Mouse (Mus musculus) hindbrain, embryonic 16.5 days (tissue): ENCODE results near the gene Arhgap27. TPM values are rescaled to one million over a fixed set of nuclear protein-coding genes. Genes with fewer than 3 reads are reported as not detected.

Experiments
- ATAC-seq: fragments of 200-750 bp; cut with Nextera tagmentation; 2 replicates; pipeline ENCODE4 v1.8.0; 2017; ENCODE audit warnings: moderate TSS enrichment, moderate library complexity
- H3K27ac ChIP-seq: fragments of 300-500 bp; sonication (generic); 2 replicates; pipeline ENCODE4 v1.5.1; 2014; ENCODE audit warnings: low read depth, mild to moderate bottlenecking, control low read depth, low read length, moderate library complexity
- H3K27me3 ChIP-seq: fragments of 300-500 bp; sonication (generic); replicated peaks from 2 replicates; pipeline ENCODE4 v1.6.1; 2014; ENCODE audit warnings: low read length; ENCODE audit not compliant: control insufficient read depth, insufficient read depth
- H3K36me3 ChIP-seq: fragments of 300-500 bp; sonication (generic); 2 replicates; pipeline ENCODE4 v1.6.1; 2014; ENCODE audit warnings: mild to moderate bottlenecking, low read length, moderate library complexity, mixed read lengths; ENCODE audit not compliant: control insufficient read depth, insufficient read depth
- H3K4me1 ChIP-seq: fragments of 300-500 bp; sonication (generic); 2 replicates; pipeline ENCODE4 v1.6.1; 2014; ENCODE audit warnings: low read depth, low read length; ENCODE audit not compliant: control insufficient read depth, insufficient read depth
- H3K4me2 ChIP-seq: fragments of 300-500 bp; sonication (generic); 2 replicates; pipeline ENCODE4 v1.6.1; 2014; ENCODE audit warnings: mild to moderate bottlenecking, low read length, control low read depth, moderate library complexity
- H3K4me3 ChIP-seq: fragments of 300-500 bp; sonication (generic); 2 replicates; pipeline ENCODE4 v1.5.1; 2014; ENCODE audit warnings: mild to moderate bottlenecking, low read length, control low read depth, moderate library complexity
- H3K9ac ChIP-seq: fragments of 300-500 bp; sonication (generic); 2 replicates; pipeline ENCODE4 v1.6.1; 2014; ENCODE audit warnings: low read depth, mild to moderate bottlenecking, control low read depth, low read length, moderate library complexity
- H3K9me3 ChIP-seq: fragments of 300-500 bp; sonication (generic); 2 replicates; pipeline ENCODE4 v1.6.1; 2014; ENCODE audit warnings: mild to moderate bottlenecking, low read length, moderate library complexity; ENCODE audit not compliant: control insufficient read depth
- WGBS: fragments of 180-500 bp; shearing (Covaris S2); extraction: QIAGEN DNeasy Blood & Tissue Kit; methylation state at CpG from one replicate; pipeline ENCODE4 v1.1.7; 2014; 5-methylcytosine and 5-hydroxymethylcytosine counted together
- polyA plus RNA-seq: library from polyadenylated mRNA; unstranded; fragments of >200 nt; fragmentation: Nextera tagmentation; extraction: Ambion mirVana; gene quantifications from 2 replicates; pipeline ENCODE4 v1.2.1, GENCODE M21; 2015

Gene Arhgap27
- polyA plus RNA-seq, 1 experiment from 2014 or later = 4.8 TPM

DNA sequence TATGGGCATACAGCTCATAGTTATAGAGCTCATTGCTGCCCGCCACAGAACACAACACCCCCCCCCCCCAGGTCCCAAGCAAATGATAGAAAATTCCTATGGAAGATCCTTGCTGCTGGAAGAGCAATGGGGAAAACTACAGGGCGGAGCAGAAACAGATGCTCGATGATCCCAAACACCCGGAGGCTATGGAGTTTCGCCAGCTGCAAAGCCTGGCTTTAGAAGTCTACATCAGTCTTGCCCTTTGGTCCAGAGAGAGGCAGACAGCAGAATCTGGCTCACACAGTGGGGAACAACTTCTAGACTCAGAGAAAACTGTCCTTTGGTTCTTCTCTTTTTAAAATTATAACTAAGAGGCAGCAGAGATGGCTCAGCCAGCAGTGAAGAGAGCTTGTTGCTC lies 27.9 kb downstream of the Arhgap27 start:
- no peak for ATAC-seq
- Histone ChIP-seq H3K9ac (no peak overlapping the region), H3K9me3 (no peaks in the 10 kb centered on the region), H3K4me1 (peaks cover 15% of the 10 kb centered on the region), H3K4me3 (no peak overlapping the region), H3K27me3 (no peaks in the 10 kb centered on the region; the same call in none of the 2 replicates), H3K36me3 (no peaks in the 10 kb centered on the region), H3K27ac (no peak overlapping the region), H3K4me2 (no peak overlapping the region)
- WGBS = 84% methylated on average over 5 of the region's 5 CpGs

DNA sequence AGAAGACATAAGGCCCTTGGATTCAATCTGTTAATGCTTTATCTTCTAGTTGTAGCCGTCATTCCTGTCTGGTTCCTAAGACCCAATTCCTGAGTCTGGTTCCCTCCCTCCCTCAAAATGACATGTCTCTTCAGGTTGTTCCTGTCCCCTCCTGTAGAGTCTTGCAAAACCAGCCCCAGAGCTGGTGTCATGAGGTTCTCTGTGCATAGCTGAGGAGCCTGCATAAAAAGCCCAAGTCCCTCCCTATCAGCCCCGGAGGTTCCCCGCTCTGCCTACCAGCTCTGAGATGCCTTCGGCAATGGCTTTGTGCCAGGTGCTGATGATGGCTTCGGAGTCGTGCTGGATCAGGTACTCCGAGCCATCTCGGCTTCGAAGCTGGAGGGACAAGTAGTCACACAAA lies 28.6 kb downstream of the Arhgap27 start:
- H3K27ac ChIP-seq = no peak overlapping the region
- no peak for ATAC-seq
- H3K36me3 ChIP-seq = no peaks in the 10 kb centered on the region
- no peaks in the 10 kb centered on the region for H3K9me3 ChIP-seq
- H3K9ac ChIP-seq = no peak overlapping the region
- H3K4me2 ChIP-seq = no peak overlapping the region
- H3K4me1 ChIP-seq = peaks cover 15% of the 10 kb centered on the region
- WGBS = 80% methylated on average over 9 of the region's 9 CpGs
- H3K4me3 ChIP-seq = no peak overlapping the region
- H3K27me3 ChIP-seq = no peaks in the 10 kb centered on the region; the same call in none of the 2 replicates

DNA sequence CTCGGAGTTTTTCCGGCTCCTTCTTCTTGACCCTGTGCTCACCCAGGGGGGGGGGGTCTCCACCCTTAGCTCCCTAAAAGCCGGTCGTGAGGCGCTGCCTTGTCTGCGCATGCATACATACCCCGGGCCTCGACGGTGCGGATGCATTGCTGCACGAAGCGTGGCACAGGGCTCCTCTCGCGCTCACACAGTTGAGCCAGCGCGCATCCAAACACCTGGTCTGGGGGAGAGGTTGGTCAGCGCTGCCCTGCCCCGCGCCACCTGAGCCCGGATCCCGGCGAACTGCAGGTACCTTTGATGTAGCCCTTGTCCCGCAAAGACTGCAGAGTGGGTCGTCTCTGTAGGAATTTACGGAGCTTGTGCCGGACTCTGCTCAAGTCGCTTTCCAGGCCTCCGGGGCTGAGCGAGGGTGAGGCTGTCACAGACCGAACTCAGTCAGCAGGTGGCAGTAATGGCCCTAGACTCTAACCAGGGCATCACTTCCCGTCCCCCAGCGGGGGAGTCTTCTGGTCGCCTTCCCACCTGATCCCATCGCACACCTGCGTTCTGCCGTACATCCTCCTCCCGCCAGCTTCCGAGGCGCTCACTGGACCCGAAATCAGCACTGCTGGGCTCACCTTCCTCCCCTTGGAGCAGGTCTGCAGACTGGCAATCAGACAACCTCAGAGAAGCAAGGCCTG lies 29.6 kb downstream of the Arhgap27 start:
- Histone ChIP-seq H3K9ac (peak overlapping the region; percentile 56; the same call in 1 of the 2 replicates), H3K4me3 (peak overlapping the region; percentile 36), H3K9me3 (no peaks in the 10 kb centered on the region), H3K27ac (no peak overlapping the region), H3K4me2 (peak overlapping the region; percentile 62), H3K4me1 (peaks cover 15% of the 10 kb centered on the region), H3K36me3 (no peaks in the 10 kb centered on the region), H3K27me3 (no peaks in the 10 kb centered on the region; the same call in none of the 2 replicates)
- ATAC-seq = peak; percentile 48; the same call in 1 of the 2 replicates
- WGBS = 15% methylated on average over 40 of the region's 40 CpGs

DNA sequence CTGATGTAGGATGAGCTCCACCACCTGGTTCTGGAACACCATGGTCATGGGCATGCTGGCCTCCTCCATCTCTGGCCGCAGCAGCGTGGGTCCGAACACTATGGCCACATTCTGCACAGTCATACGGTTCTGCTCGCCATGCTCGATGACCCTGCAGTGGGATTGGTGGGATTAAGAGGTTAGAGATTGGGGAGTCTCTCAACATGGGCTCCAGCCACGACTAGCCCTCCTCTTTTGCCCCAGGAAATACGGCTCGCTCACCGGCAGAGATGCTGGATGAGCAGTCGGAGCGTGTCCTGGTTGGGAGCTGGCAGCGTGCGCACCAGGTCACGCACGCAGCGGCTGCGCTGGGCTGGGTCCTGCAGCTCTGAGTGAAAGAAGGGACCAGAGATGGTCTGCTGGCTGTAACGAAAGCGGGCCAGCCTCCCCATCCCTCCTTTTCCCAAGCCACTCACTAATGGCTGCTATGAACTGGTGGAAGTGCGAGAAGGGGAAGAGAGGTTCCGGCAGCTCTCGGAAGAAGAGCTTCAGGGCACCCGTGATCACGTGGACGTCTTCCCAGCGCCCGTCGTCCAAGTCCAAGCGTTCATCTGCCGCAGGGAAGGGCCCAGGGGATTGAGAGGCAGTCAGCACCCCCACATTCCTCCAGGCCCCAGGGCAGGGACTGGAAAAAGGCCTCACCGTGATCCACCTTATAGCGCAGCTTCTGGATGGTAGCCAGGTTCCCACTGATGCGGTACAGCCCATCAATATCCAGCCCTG lies 30.4 kb downstream of the Arhgap27 start:
- Histone ChIP-seq H3K36me3 (no peaks in the 10 kb centered on the region), H3K4me3 (peak overlapping the region; percentile 36), H3K4me2 (peak overlapping the region; percentile 62), H3K27ac (peak overlapping the region; percentile 40; the same call in 1 of the 2 replicates), H3K9ac (peak overlapping the region; percentile 56), H3K4me1 (peaks cover 15% of the 10 kb centered on the region), H3K9me3 (no peaks in the 10 kb centered on the region), H3K27me3 (no peaks in the 10 kb centered on the region; the same call in none of the 2 replicates)
- WGBS = 18% methylated on average over 34 of the region's 34 CpGs
- ATAC-seq = peak; percentile 41

DNA sequence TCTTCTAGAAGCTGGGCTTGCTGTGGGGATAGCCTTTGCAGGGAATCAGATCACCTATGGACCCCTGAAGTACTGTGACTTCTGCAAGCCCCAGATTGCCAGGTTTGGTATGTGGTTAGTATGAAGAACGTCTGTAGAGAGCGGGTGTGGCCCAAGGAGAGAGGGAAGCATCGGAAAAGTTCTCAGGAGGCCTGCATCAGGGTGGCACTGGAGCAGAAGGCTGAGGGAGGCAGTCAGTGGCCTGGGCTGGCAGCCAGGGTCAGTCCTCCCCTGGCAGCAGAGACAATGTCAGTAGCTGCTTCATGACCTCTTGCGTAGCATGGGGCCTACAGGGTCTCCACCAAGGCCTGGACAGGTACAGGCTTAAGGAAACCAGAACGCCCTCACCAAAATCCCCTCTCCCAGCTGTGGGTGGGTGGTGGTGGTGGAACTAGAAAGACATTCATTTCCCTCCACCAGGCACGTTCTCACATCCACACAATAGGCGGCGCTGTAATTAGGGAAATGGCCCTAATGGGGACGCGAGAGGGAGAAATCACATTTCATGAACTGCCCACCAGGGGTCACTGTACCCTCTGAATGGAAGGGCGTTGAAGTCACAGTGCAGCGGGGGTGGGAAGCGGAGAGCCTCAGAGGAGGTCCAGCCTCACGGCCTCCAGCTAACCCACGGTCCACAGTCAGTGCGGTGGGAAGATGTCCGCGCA lies 31.2 kb downstream of the Arhgap27 start:
- peak overlapping the region; percentile 36 for H3K4me3 ChIP-seq
- 28% methylated on average over 18 of the region's 18 CpGs for WGBS
- peaks cover 15% of the 10 kb centered on the region for H3K4me1 ChIP-seq
- ATAC-seq = peak; percentile 71
- H3K4me2 ChIP-seq = peak overlapping the region; percentile 62
- H3K9me3 ChIP-seq = no peaks in the 10 kb centered on the region
- peak overlapping the region; percentile 56 for H3K9ac ChIP-seq
- H3K27ac ChIP-seq = no peak overlapping the region
- H3K36me3 ChIP-seq = no peaks in the 10 kb centered on the region
- H3K27me3 ChIP-seq = no peaks in the 10 kb centered on the region; the same call in none of the 2 replicates

DNA sequence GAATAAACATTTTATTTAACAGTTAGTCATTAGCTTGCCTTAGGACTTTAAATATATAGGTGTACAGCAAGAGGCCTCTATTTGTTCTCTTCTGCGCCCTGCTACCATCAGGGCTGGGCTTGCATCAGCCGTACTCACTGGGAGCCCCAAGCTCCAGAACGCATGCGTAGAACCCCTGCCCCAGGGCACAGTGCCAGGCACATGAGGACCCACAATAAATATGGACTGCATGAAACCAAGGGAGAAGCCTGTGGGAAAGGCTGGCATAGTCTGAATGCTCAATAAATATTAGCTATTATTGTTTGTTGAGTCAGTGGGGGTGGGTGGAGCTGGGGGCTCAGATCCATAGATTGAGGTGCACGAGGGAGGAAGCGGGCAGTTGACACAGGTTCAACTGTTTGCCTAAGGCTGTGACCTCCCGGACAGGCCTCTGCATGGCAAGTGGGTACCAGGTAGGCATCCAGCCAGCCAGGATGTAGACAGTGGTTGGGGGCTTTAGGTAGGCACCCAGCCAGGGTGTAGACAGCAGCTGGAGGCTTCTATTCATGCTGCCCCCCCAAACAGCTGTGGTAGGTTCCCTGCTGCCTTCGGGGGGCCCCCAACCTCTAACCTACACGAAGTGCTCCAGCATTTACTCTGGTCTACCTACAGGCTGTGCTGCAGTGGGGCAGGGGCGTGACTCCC lies 31.8 kb downstream of the Arhgap27 start:
- H3K4me2 ChIP-seq = no peak overlapping the region
- no peaks in the 10 kb centered on the region; the same call in none of the 2 replicates for H3K27me3 ChIP-seq
- H3K9ac ChIP-seq = no peak overlapping the region
- ATAC-seq = no peak
- no peak overlapping the region for H3K4me3 ChIP-seq
- WGBS = 93% methylated on average over 10 of the region's 10 CpGs
- H3K36me3 ChIP-seq = no peaks in the 10 kb centered on the region
- peaks cover 15% of the 10 kb centered on the region for H3K4me1 ChIP-seq
- no peaks in the 10 kb centered on the region for H3K9me3 ChIP-seq
- H3K27ac ChIP-seq = no peak overlapping the region

DNA sequence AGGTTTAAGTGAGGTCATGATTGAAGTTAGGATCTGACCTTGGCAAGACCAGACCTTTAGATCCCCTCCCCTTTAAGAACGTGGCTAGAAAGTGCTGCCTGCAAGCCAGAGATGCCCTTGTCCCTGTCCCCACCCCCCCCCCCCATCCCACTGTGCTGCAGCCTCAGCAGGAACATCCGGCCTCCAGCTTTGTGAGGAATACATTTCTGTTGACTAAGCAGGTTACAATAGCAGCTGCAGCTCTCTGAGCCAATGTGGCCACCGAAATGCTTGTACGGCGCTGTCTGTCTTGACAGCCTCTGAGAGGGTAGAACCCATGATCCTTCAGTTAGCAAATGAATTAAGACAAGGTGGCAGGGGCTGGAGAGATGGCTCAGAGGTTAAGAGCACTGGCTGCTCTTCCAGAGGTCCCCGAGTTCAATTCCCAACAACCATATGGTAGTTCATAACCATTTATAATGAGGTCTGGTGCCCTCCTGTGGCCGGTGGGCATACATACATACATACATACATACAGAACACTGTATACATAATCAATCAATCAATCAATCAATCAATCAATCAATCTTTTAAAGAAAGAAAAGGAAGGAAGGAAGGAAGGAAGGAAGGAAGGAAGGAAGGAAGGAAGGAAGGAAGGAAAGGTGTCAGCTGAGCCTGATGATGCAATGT lies 32.7 kb downstream of the Arhgap27 start:
- no peak overlapping the region for H3K4me2 ChIP-seq
- 62% methylated on average over 7 of the region's 7 CpGs for WGBS
- H3K36me3 ChIP-seq = no peaks in the 10 kb centered on the region
- H3K9me3 ChIP-seq = no peaks in the 10 kb centered on the region
- no peak overlapping the region for H3K9ac ChIP-seq
- no peak for ATAC-seq
- H3K27me3 ChIP-seq = no peaks in the 10 kb centered on the region; the same call in none of the 2 replicates
- H3K4me3 ChIP-seq = no peak overlapping the region
- peaks cover 15% of the 10 kb centered on the region for H3K4me1 ChIP-seq
- H3K27ac ChIP-seq = no peak overlapping the region

DNA sequence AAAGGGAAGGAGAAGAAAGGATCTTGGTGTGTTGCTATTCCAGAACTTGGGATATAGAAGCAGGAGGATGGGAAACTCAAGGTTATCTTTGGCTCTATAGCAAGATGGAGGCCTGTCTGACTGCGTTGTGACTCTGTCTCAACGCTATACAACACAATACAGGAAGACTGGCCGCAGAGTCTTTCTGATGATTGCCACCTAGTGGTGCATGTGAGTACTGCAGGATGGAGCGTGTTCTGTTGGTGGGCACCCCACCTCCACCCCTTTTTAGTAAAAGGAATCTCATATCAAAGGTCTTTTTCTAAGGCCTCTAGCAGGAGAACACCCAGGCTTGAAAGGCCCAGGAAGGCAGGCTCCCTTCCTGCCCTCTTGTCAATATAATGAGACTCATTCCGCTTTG lies 36.5 kb downstream of the Arhgap27 start:
- H3K4me2 ChIP-seq = no peak overlapping the region
- no peak overlapping the region for H3K27ac ChIP-seq
- WGBS = 11% methylated on average over 5 of the region's 5 CpGs
- no peaks in the 10 kb centered on the region for H3K36me3 ChIP-seq
- H3K4me1 ChIP-seq = no peaks in the 10 kb centered on the region
- no peak overlapping the region for H3K9ac ChIP-seq
- H3K9me3 ChIP-seq = no peaks in the 10 kb centered on the region
- no peaks in the 10 kb centered on the region; the same call in 1 of the 2 replicates for H3K27me3 ChIP-seq
- ATAC-seq = no peak
- H3K4me3 ChIP-seq = no peak overlapping the region
